Mouse (Mus musculus) cerebellum, postnatal 14 days (tissue): ENCODE measurements at regions not wholly inside any gene's neighbourhood (a gene's known extent, or its start where the extent isn't known, plus 50 kb on each side); places are given as distances from the start of the nearest gene placed in this dataset.

Experiments
- DNase-seq, 2 experiments: peaks; one replicate each; pipeline ENCODE4 v3.0.0; 2021; ENCODE audit warnings: mixed read lengths in 2 of 2

- DNase-seq = no peak
Observed at GRCm38 (mm10) chr16:22750725-22751287, 60.6 kb downstream of the Crygs start.

DNA sequence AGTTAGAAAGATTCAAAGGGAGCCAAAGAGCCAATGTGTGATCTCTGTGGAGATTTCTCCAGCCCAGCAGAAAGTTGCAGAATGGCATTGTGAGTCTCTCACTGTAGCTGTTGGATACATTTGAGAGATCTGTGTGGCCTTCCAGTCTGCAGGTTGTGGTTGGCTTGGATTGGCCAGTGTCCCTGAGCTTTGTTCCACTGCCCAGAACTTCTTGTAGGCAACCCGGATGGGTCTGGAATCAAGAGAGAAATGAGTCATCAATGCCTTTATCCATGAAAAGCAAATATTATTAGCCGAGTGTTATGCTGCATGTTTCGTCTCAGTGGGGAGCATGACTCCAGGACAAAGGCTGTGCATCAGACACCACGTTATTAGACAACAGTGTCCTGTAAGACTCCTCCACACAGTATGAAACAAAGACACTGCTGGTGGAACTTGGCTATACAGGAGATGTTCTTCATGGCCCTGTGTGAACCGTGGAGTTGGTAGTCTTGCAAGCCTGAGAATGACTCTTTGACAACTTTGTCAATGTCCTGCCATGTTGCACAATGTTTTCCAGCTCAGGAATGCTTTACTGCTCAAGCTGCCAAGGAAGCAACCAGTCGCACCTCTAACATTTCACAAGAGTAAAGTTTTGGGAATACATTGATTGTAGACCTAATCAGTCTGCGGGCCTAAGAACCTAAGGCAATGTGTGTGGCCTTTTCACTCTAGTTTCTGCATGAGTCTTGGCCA is 67.1 kb downstream of the Crygs start:
- DNase-seq = peak in 1 of 2 experiments; percentile 43

DNA sequence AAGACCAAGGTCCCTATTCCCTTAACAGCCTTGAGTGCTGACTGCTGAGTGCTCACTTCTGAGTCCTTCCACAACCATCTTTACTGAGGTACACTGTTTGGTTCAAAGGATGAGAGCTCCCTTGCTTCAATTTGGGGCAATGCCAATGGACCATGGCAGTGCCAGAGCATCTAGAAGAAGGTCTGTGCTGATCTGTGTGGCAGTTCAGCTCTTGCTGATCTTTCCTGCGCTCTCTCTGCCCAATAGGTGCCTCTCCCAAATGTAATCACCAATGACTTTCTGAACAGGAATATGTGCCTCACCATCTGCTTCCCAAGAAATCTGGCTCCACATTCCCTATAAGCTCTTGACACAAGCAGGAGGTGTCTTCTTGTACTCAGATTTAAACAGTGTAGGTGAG is 67.9 kb downstream of the Crygs start:
- DNase-seq = peak; percentile 67 to 68

GRCm38 (mm10) chr16:22741496-22741895 is 69.9 kb downstream of the Crygs start:
- DNase-seq = no peak

- DNase-seq = no peak
Observed at GRCm38 (mm10) chr16:22734529-22735022, 76.8 kb downstream of the Crygs start.

- no peak for DNase-seq
Observed at GRCm38 (mm10) chr16:22733772-22734528, 76.9 kb upstream of the Dgkg start.

GRCm38 (mm10) chr16:22729096-22729495 is 72.1 kb upstream of the Dgkg start:
- DNase-seq = no peak

- DNase-seq = peak; percentile 37 to 50
Observed at GRCm38 (mm10) chr16:22725261-22725660, 68.2 kb upstream of the Dgkg start.

GRCm38 (mm10) chr16:22723333-22723732 is 66.3 kb upstream of the Dgkg start:
- DNase-seq = no peak

GRCm38 (mm10) chr16:22719791-22720190 is 62.8 kb upstream of the Dgkg start:
- no peak for DNase-seq

DNA sequence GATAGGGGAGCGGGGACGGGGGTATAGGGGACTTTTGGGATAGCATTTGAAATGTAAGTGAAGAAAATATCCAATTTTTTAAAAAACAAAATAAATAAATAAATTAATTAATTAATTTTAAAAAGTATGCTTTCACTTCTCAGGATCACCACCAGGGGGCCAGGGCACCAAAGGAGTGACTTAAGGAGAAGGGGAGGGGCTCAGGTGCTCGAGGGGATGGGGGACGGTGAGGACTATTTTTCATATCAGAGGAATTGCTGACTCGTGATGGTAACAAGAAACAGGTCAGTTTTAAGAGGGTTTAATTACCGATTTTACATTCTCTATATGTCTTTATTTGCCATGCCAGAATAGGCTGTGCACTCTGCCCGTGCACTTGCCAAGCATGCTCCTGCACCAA is 62.3 kb upstream of the Dgkg start:
- DNase-seq = peak in 1 of 2 experiments; percentile 57

DNA sequence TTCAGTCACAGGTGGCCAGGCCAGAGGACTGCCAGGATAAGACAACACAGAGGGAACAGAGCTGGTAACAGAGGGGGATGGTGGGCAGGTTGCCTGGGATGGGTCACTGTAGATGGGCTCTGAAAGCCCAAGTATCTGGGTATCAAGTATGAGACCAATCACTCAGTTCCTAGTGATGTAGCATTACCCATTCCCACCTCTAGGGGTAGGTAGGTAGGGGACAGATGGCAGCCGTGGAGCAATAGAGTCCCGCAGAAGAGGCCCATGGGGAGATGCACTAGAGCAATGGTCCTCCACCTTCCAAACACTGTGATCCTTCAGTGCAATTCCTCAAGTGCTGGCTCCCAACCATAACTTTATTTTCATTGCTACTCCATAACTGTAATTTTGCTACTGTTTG is 60.4 kb upstream of the Dgkg start:
- no peak for DNase-seq

DNA sequence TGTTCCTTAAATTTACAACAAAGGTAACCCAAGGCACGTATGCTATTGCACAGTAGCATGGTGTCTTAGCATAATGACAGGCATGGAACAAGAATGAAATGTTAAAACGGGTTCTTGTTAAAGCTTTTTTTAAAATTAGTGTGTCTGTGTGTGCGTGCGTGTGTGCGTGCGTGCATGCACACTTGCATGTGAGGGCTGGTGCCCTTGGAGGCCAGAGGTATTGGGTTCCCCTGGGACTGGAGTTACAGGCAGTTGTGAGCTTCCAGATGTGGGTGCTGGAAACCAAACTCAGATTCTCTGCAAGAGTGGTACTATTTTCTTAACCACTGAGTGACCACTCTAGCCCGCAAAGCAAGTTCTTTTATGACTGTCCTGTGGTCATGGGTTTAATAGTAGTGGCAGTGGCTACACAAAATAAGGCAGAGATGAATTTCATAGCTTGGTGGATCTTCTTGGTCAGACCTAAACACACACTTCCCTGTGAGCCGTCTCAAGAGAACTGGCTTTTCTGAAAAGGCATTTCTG is 59.3 kb upstream of the Dgkg start:
- no peak for DNase-seq

GRCm38 (mm10) chr16:22714315-22714714 is 57.3 kb upstream of the Dgkg start:
- no peak for DNase-seq

- no peak for DNase-seq
Observed at GRCm38 (mm10) chr16:22708768-22709167, 51.7 kb upstream of the Dgkg start.
